Mouse (Mus musculus) heart, embryonic 13.5 days (tissue): ENCODE data around the gene Gm26558. TPM values are rescaled to one million over a fixed set of nuclear protein-coding genes. Genes with fewer than 3 reads are reported as not detected.
A peak's percentile ranks its signal among the peaks of the same experiment; 100 is the strongest.

Experiments
- ATAC-seq: fragments of 200-750 bp; cut with Nextera tagmentation; 2 replicates; pipeline ENCODE4 v1.8.0; 2017; ENCODE audit warnings: moderate TSS enrichment; ENCODE audit not compliant: insufficient number of reproducible peaks, low FRiP score, low TSS enrichment; ENCODE audit errors: extremely low read depth
- H3K27ac ChIP-seq: fragments of 300-500 bp; sonication (generic); replicated peaks from 2 replicates; pipeline ENCODE4 v1.5.1; 2015; ENCODE audit warnings: moderate library complexity, mild to moderate bottlenecking, inconsistent platforms
- H3K27me3 ChIP-seq: fragments of 300-500 bp; sonication (generic); replicated peaks from 2 replicates; pipeline ENCODE4 v1.6.1; 2015; ENCODE audit warnings: mild to moderate bottlenecking, inconsistent platforms
- H3K36me3 ChIP-seq: fragments of 300-500 bp; sonication (generic); 2 replicates; pipeline ENCODE4 v1.6.1; 2015; ENCODE audit warnings: mild to moderate bottlenecking, inconsistent platforms
- H3K4me1 ChIP-seq: fragments of 300-500 bp; sonication (generic); 2 replicates; pipeline ENCODE4 v1.6.1; 2015; ENCODE audit warnings: inconsistent platforms
- H3K4me2 ChIP-seq: fragments of 300-500 bp; sonication (generic); 2 replicates; pipeline ENCODE4 v1.6.1; 2015; ENCODE audit warnings: inconsistent platforms, mild to moderate bottlenecking, moderate library complexity
- H3K4me3 ChIP-seq: fragments of 300-500 bp; sonication (generic); 2 replicates; pipeline ENCODE4 v1.5.1; 2015; ENCODE audit warnings: moderate library complexity, mild to moderate bottlenecking, inconsistent platforms
- H3K9ac ChIP-seq: fragments of 300-500 bp; sonication (generic); 2 replicates; pipeline ENCODE4 v1.6.1; 2015; ENCODE audit warnings: inconsistent platforms, mild to moderate bottlenecking, moderate library complexity
- H3K9me3 ChIP-seq: fragments of 300-500 bp; sonication (generic); 2 replicates; pipeline ENCODE4 v1.6.1; 2016; ENCODE audit warnings: inconsistent platforms
- WGBS: fragments of 180-500 bp; shearing (Covaris S2); methylation state at CpG from one replicate; pipeline ENCODE4 v1.1.7; 2015; ENCODE audit warnings: mixed read lengths; 5-methylcytosine and 5-hydroxymethylcytosine counted together
- polyA plus RNA-seq: library from polyadenylated mRNA; unstranded; fragments of >200 nt; fragmentation: Nextera tagmentation; extraction: Ambion mirVana; gene quantifications from 2 replicates; pipeline ENCODE4 v1.2.1, GENCODE M21; 2015

Gm26558 gene
- polyA plus RNA-seq, 1 experiment from 2014 or later = 2.0 TPM

DNA sequence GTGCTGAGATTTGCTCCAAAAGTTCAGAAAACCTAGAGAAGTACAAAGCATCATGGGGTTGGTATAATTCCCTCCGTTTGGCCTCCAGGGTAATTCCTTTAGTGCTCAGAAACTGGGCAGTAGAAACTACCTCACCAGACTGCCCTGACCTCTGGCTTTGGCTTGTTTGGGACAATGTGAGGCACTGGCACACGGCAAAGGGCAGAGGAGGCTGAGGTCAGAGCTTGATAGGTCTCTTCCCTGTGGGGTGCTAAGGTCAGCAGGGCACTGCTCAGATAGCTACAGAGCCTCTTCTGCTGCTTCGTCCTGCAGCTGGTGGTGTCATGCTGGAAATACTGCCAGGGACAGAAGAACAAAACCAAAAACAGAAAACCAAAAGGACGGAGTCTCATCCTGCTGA is 14.2 kb downstream of the Gm26558 start:
- WGBS = 45% methylated on average over 4 of the region's 4 CpGs

DNA sequence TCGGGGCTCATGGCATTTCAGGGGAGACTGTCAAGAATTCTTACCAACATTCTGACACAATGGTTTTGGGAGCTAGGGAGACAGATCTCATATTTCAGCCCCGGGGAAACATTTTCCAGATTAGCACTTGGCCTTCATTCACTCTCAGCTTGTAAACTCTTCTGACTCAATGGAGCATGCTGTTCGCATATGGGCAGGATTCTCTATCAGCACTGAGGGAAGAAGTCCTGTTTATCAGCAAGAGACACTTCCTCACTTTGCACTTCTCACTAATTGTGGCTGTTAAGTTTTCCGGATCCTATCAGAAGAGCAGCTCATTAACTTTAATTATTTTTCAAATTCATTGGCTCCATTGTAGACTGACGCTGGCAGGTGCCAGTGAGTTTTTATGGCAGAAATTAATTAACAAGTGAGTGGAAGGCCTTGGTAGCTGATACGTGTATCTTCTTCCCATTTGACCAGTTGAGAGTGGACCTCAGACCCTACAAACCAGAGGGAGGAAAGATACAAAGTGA is 16.6 kb downstream of the Gm26558 start:
- H3K4me3 ChIP-seq = no peak overlapping the region
- H3K4me1 ChIP-seq = no peaks in the 10 kb centered on the region
- no peaks in the 10 kb centered on the region for H3K36me3 ChIP-seq
- H3K27me3 ChIP-seq = no peaks in the 10 kb centered on the region
- H3K4me2 ChIP-seq = no peak overlapping the region
- no peaks in the 10 kb centered on the region for H3K9me3 ChIP-seq
- 60% methylated on average over 6 of the region's 6 CpGs for WGBS
- H3K27ac ChIP-seq = no peak overlapping the region
- H3K9ac ChIP-seq = no peak overlapping the region
- ATAC-seq = no peak

More for the DNA sequence above, 14.2 kb downstream of the Gm26558 start:
- no peak overlapping the region for H3K4me3 ChIP-seq
- no peaks in the 10 kb centered on the region for H3K27me3 ChIP-seq
- H3K9me3 ChIP-seq = no peaks in the 10 kb centered on the region
- no peaks in the 10 kb centered on the region for H3K36me3 ChIP-seq
- no peaks in the 10 kb centered on the region for H3K4me1 ChIP-seq
- no peak overlapping the region for H3K27ac ChIP-seq
- no peak overlapping the region for H3K9ac ChIP-seq
- no peak for ATAC-seq
- no peak overlapping the region for H3K4me2 ChIP-seq

DNA sequence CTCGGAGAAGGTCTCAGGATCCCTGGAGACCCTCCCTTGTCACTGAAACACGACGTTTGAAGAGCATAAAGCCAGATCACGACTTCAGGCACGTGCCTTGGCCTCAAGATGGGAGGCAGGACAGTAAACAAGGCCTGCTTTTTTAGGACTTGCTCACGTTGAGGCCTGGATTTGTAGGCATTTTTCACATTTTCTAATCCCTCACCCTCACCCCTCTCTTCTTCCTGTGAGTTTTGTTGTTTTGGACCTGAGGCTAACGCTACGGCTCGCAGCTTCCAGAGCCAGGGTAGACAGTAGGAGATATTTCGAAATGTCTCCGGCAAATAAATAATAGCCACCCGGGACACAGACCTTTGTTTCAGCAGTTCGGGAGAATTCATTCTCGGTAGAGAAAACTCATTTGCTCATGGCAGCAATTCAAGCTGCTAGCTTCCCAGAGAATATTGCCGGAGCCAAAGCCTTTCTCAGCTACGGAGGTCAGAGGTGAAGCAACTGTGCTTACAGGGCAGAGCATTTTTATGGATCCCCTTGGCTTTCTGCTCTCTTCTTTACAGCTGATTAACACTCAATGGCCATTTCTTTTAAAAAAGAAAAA is 18.8 kb downstream of the Gm26558 start:
- no peaks in the 10 kb centered on the region for H3K4me1 ChIP-seq
- H3K27me3 ChIP-seq = no peaks in the 10 kb centered on the region
- H3K4me3 ChIP-seq = no peak overlapping the region
- no peak overlapping the region for H3K27ac ChIP-seq
- no peak for ATAC-seq
- H3K9ac ChIP-seq = no peak overlapping the region
- WGBS = 69% methylated on average over 16 of the region's 16 CpGs
- no peak overlapping the region for H3K4me2 ChIP-seq
- no peaks in the 10 kb centered on the region for H3K36me3 ChIP-seq
- no peaks in the 10 kb centered on the region for H3K9me3 ChIP-seq

DNA sequence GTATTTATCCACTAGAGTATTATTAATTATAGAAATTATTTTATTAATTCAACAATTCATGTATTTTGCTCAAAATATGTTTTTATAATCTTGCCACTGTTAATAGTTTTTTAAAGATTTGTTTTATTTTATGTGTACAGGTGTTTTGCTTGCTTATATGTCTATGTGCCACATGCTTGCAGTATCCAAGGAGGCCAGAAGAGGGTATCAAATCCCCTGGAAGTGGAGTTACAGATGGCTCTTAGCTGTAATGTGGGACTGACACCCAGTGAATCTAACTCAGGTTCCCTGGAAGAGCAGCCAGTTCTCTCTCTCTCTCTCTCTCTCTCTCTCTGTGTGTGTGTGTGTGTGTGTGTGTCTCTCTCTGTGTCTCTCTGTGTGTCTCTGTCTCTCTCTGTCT is 20.9 kb downstream of the Gm26558 start:
- no peak overlapping the region for H3K4me3 ChIP-seq
- peaks cover 5% of the 10 kb centered on the region; the same call in 1 of the 2 replicates for H3K9me3 ChIP-seq
- no peak overlapping the region for H3K27ac ChIP-seq
- H3K4me1 ChIP-seq = no peaks in the 10 kb centered on the region
- no peak for ATAC-seq
- no peaks in the 10 kb centered on the region for H3K27me3 ChIP-seq
- no peaks in the 10 kb centered on the region for H3K36me3 ChIP-seq
- H3K9ac ChIP-seq = no peak overlapping the region
- H3K4me2 ChIP-seq = no peak overlapping the region

DNA sequence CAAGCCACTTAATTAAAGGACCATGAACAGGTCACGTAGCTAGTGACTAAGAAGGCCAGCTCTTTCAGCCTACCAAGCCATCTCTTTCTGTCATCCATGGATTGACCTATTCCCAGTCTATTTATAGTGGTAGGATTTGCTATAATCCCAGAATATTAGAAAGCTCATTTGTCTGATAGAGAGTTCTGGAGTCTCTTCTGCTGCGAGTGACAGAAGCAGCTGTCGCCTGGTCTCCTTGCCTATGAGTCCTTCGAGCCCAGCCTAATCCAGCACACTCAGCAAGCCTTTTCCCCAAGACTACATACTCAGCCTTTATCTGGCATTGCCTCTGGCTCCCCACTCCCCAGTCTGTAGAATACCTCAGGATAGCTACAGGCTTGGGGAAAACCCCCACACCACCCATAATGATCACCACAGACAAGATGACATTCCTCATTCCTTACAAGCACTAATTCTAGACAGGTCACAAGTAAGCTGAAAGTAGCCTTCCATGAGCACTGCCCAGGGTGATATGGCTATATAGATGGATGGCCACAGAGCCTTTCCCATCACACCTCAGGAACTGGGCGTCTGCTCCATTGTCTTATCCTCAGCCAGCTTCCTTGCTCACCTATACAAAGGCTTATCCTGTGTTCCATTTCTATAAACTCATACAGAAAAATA is 27.7 kb downstream of the Gm26558 start:
- WGBS = 77% methylated on average over 5 of the region's 5 CpGs
- no peak for ATAC-seq

DNA sequence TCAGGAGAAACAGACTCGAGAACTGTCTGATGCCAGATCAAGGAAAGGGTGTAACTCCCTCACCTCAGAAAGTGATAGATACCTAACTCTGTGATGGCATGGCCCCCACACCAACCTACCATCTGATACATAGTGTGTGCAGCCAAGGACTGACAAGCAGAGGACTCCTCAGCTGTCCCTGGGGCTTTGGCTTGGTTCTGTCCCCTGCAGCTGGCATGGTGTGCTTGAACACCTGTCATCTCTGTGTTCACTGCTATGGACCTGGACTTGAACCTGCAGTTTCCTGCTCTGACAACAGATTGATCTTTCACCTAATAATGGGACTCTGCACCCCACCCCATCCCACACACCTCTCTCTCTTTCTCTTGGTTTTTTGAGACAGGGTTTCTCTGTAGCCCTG is 29.5 kb downstream of the Gm26558 start:
- Histone ChIP-seq H3K36me3 (no peaks in the 10 kb centered on the region), H3K4me3 (no peak overlapping the region), H3K9ac (no peak overlapping the region), H3K4me1 (peaks cover 14% of the 10 kb centered on the region), H3K9me3 (peaks cover 8% of the 10 kb centered on the region; the same call in 1 of the 2 replicates), H3K27ac (no peak overlapping the region), H3K27me3 (no peaks in the 10 kb centered on the region), H3K4me2 (no peak overlapping the region)
- 77% methylated on average over 1 of the region's 1 CpGs for WGBS
- no peak for ATAC-seq

More for the DNA sequence above, 27.7 kb downstream of the Gm26558 start:
- Histone ChIP-seq H3K4me3 (no peak overlapping the region), H3K36me3 (no peaks in the 10 kb centered on the region), H3K9me3 (peaks cover 11% of the 10 kb centered on the region; the same call in 1 of the 2 replicates), H3K27ac (no peak overlapping the region), H3K4me2 (no peak overlapping the region), H3K27me3 (no peaks in the 10 kb centered on the region), H3K9ac (no peak overlapping the region), H3K4me1 (peaks cover 13% of the 10 kb centered on the region)

DNA sequence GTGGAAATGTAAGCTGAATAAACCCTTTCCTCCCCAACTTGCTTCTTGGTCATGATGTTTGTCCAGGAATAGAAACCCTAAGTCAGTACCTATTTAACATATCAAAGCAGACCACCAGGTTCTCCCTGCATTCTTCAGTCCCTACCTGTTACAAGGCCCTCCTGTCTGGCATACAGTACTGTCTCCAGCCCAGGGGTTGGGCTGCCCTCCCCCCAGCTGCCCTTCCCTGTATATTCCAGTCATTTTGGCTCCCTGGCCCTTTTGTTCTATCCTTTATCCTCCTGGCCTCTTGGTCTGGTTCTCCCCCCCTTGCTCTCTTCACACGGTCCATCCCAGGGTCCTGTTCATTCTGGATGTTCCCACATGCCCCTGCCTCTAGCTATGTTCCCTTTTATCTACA is 30.6 kb downstream of the Gm26558 start:
- Histone ChIP-seq H3K27ac (no peak overlapping the region), H3K9me3 (0 out of 2 replicates have a peak, but pooled peaks cover 6% of the 10 kb centered on the region), H3K4me3 (no peak overlapping the region), H3K9ac (no peak overlapping the region), H3K4me2 (no peak overlapping the region), H3K27me3 (no peaks in the 10 kb centered on the region), H3K36me3 (no peaks in the 10 kb centered on the region), H3K4me1 (peaks cover 14% of the 10 kb centered on the region)
- 75% methylated on average over 1 of the region's 1 CpGs for WGBS
- no peak for ATAC-seq

DNA sequence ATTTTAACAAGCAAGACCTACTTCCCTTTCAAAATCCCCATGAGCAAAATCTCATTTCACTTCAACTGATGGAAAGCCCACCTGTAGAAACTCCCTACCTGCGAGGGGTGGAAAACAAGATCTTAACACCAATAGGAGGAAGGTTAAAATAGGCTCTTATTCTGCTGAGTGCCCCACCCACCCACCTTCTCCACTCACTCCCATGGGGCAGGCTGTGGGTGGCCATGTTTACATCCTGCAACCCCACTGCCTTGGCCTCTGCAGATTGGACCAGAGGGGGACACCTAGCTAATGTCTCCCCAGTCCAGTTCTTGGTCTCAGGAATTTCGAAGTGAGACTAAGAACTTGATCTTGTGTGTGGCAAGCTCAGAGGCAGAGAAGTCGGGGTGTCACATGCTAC is 32.0 kb downstream of the Gm26558 start:
- 55% methylated on average over 3 of the region's 3 CpGs for WGBS
- Histone ChIP-seq H3K27me3 (no peaks in the 10 kb centered on the region), H3K4me3 (peak overlapping the region; percentile 38), H3K36me3 (no peaks in the 10 kb centered on the region), H3K27ac (no peak overlapping the region), H3K9ac (no peak overlapping the region), H3K4me1 (peaks cover 14% of the 10 kb centered on the region), H3K4me2 (peak overlapping the region; percentile 64), H3K9me3 (no peaks in the 10 kb centered on the region)
- ATAC-seq = no peak

DNA sequence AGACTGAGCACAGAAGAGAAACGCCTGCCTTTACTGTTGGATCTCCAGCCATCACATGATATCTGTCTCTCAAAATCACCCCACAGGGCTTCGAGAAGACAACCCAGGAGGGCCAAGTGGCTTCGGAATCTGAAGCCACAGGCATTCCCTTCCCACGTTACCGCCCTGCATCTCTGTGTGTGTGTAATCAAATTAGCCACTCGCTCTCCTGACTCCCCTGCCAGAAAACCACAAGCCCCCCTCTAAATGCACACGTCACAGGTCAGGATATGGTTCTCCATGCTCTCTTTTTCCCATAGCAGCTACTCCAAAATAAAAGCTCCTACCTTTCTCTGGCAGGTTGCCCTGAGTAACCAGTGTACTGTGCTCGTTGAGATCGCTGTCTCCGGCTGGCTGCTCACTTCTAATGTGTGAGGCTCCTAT is 32.6 kb downstream of the Gm26558 start:
- H3K4me3 ChIP-seq = peak overlapping the region; percentile 38
- H3K9me3 ChIP-seq = no peaks in the 10 kb centered on the region
- H3K4me2 ChIP-seq = peak overlapping the region; percentile 64
- H3K36me3 ChIP-seq = no peaks in the 10 kb centered on the region
- H3K9ac ChIP-seq = peak overlapping the region; percentile 63
- peak; percentile 42; the same call in 1 of the 2 replicates for ATAC-seq
- no peak overlapping the region for H3K27ac ChIP-seq
- 13% methylated on average over 10 of the region's 10 CpGs for WGBS
- H3K4me1 ChIP-seq = peaks cover 14% of the 10 kb centered on the region
- no peaks in the 10 kb centered on the region for H3K27me3 ChIP-seq

DNA sequence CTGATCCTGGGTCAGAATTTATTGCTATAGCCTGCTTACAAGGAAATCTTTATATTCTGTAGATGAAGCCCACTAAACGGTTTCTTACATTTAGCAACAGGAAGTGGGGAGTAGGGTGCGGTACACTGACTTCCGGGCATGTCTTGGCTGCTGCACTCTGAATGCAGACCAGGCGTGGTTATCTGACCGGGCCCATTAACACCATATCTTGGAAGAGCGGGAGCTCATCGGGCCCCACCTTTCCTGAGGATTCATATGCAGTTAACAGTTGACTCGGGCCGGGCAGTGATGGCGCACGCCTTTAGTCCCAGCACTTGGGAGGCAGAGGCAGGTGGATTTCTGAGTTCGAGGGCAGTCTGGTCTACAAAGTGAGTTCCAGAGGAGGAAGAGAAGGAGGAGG is 33.5 kb downstream of the Gm26558 start:
- 79% methylated on average over 12 of the region's 12 CpGs for whole genome bisulfite sequencing
- Histone ChIP-seq H3K27ac (no peak overlapping the region), H3K9me3 (no peaks in the 10 kb centered on the region), H3K36me3 (no peaks in the 10 kb centered on the region), H3K4me1 (peaks cover 14% of the 10 kb centered on the region), H3K4me3 (no peak overlapping the region), H3K27me3 (no peaks in the 10 kb centered on the region), H3K9ac (no peak overlapping the region), H3K4me2 (no peak overlapping the region)
- no peak for ATAC-seq

DNA sequence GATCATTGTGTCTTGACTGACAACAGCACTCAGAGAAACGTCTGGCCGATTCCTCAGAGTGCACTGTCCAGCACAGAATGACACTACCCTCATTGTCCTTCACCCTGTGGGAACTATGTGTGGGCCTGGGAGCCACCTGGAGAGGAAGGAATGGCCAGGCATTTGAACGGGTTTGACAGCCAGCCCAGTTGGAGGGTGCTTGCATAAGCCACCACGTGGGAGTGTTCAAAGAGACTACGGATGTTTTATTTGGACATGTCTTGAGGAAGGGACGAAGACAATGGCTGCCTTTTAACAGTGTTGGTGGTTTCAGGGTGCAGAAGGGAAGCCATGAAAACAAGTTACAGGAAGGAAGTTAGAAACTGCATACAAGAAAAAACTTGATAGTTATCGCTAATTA is 36.1 kb downstream of the Gm26558 start:
- H3K4me1 ChIP-seq = peaks cover 14% of the 10 kb centered on the region
- no peaks in the 10 kb centered on the region for H3K36me3 ChIP-seq
- no peak for ATAC-seq
- H3K9me3 ChIP-seq = no peaks in the 10 kb centered on the region
- H3K4me2 ChIP-seq = no peak overlapping the region
- H3K27ac ChIP-seq = no peak overlapping the region
- no peaks in the 10 kb centered on the region for H3K27me3 ChIP-seq
- H3K4me3 ChIP-seq = no peak overlapping the region
- 52% methylated on average over 7 of the region's 7 CpGs for WGBS
- H3K9ac ChIP-seq = no peak overlapping the region

DNA sequence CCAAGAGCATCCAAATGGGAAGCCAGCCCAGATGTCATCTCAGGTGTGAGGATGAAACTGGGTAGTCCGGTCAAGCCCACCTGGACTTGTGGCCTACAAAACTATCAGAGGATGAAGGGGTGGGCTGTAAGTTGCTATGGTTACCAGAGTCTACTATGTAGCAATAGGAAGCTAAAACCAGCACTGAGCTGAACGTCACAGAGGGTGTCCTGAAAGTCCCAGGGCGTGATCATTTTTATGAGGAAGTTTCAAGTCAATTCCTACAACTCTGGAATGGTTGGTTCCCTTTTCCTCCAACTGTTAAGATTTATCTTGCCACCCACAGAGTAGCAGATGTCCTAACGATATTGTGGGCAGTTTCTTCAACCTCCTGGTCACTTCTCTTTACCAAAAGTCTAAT is 39.7 kb downstream of the Gm26558 start:
- Histone ChIP-seq H3K4me3 (no peak overlapping the region), H3K9me3 (no peaks in the 10 kb centered on the region), H3K27me3 (no peaks in the 10 kb centered on the region), H3K27ac (no peak overlapping the region), H3K9ac (no peak overlapping the region), H3K4me1 (no peaks in the 10 kb centered on the region), H3K4me2 (no peak overlapping the region), H3K36me3 (no peaks in the 10 kb centered on the region)
- ATAC-seq = no peak
- WGBS = 62% methylated on average over 4 of the region's 4 CpGs
